Mouse (Mus musculus) kidney, adult 8-10 months (tissue): Measurements from ENCODE around the gene Lce1b.
A peak's percentile ranks its signal among the peaks of the same experiment; 100 is the strongest.

Experiments
- DNase-seq, 2 experiments: peaks; one replicate each; pipeline ENCODE4 v3.0.0; 2022

Lce1b gene

DNA sequence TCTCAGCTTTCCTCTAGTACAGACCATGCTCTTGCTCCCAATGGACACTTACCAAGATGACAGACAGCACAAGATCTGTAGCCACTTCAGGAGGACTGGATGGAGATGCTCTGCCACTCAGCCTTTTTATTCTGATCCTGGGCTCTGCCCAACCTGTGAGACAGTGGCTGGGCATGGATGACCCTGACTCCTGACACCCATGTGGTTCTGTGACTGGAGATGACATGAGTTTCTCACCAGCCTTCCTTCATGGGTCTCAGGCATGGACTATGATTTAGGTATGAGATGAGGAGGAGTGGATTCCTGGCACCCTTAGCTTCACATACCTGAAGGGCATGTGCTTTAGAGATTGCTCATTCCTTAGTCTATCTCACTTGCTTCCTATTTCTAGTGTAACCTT, at the start of gene Lce1b:
Gene Lce1b, minus strand, starts transcription at position 101 of the 400 bp plus-strand sequence.
- DNase-seq = no peak

DNA sequence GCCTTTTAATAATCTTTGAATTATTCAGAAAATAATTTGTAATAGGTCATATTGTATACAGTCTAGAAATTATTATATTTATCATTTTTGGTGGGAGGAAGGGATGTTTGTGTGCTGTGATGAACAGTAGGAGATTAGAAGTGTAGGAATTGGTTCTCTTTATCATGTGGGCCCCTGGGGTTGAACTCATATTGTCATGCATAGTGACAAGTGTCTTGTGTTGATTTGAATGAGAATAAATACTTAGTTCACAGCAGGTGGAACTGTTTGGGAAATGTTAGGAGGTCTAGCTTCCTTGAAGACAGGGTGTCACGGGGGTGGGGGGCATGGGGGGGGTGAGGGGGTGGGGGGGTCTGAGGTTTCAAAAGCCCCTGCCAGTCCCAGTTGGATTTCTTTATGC, 37.9 kb upstream of the Lce1b start:
- DNase-seq = no peak

DNA sequence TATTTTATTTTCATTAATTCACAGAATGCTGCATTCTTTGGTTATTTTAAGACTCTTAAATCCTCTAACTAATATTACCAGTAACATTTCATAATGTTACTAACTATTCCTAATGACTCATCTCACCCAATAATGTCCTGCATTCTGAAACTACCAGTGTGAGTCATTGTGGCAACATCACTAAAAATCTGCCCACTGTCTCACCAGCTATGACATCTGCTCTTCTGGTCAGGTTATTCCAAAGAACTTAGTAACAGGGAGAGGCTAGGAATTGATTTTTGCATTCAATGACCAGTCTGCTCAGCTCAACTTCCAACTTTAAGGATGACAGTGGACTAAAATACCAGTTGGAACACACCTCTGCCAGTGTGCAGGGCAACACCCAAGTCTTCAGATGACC, 35.0 kb upstream of the Lce1b start:
- DNase-seq = no peak

DNA sequence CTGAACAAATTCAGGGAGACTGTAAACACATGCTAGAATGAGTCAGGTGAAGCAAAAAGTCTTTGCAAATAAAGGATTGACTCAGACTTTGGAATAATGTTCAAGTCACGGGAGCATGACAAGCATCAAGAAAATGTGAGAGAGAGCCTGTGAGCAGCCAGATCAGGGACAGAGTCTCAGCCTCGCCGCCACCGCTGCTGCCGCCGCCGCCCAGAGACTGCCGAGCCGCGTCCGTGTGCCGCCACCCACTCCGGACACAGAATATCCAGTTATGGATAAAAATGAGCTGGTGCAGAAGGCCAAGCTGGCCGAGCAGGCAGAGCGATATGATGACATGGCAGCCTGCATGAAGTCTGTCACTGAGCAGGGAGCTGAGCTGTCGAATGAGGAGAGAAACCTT, 32.4 kb upstream of the Lce1b start:
- DNase-seq = peak in 1 of 2 experiments; percentile 1

DNA sequence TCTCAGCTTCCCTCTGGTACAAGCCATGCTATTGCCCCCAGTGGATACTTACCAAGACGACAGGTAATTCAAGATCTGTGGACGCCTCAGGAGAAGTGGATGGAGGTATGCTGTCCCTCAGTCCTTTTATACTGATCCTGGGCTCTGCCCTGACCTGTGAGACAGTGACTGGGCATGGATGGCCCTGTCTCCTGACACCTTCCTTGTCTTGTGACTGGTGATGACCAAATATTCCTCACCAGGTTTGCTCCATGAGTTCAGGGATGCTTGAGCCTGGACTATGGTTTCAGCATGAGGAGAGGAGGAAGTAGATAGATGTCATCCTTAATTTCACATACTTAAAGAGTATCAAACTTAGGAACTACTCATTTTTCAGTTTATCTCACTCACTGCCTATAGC, 30.4 kb upstream of the Lce1b start, which contains the start of gene Lce1d:
Gene Lce1d, minus strand, starts transcription at position 101 of the 400 bp plus-strand sequence.
- DNase-seq = no peak

DNA sequence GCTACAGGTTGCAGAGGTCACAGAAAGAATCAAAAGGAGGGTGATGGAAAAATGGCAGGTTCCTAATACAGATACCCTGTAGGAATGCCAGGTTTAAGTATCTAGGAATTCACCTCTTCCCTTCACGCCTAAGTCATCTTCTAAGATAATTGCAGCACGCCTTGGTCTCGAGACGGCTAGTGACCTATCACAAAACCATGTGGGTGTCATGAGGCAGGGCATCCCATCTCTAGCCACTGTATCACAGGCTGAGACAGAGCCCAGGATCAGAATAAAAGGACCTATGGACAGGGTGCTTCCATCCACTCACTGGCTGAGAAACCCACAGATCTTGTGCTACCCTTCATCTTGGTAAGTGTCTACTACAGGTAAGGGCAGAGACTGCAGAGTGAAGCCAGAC, 22.2 kb upstream of the Lce1b start, which contains the start of gene Lce1c:
Gene Lce1c, plus strand, starts transcription at position 301 of the 400 bp plus-strand sequence.
- DNase-seq = no peak

DNA sequence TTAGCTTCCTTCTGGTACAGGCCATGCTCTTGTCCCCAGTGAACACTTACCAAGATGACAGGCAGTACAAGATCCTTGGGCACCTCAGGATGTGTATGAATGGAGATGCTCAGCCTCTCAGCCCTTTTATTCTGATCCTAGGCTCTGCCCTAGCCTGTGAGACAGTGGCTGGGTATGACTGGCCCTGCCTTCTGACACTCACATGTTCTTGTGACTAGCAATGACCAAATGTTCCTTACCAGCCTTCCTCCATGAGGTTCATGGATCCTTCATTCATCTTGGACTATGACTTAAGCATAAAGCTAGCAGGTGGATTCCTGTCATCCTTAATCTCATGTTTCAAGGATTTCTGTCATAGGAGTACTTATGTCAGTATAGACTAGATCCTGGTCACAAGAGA, 13.5 kb upstream of the Lce1b start, which contains the start of gene Lce1a2:
Gene Lce1a2, minus strand, starts transcription at position 101 of the 400 bp plus-strand sequence.
- DNase-seq = no peak

DNA sequence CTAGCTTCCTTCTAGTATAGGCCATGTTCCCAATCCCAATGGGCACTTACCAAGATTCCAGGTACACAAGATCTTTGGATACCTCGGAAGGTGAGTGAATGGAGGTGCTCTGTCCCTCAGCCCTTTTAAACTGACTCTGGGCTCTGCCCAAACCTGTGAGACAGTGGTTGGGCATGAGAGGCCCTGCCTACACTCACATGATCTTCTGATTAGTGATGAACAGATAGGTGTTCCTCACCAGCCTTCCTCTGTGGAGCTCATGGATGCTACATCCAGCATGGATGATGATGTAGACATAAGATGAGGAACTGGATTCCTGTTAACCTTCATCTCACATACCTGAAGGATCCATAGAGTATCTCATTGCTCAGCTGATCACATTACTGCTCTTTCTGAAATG, 8.5 kb downstream of the Lce1b start, which contains the start of gene Lce1a1:
Gene Lce1a1, minus strand, starts transcription at position 101 of the 400 bp plus-strand sequence.
- no peak for DNase-seq

DNA sequence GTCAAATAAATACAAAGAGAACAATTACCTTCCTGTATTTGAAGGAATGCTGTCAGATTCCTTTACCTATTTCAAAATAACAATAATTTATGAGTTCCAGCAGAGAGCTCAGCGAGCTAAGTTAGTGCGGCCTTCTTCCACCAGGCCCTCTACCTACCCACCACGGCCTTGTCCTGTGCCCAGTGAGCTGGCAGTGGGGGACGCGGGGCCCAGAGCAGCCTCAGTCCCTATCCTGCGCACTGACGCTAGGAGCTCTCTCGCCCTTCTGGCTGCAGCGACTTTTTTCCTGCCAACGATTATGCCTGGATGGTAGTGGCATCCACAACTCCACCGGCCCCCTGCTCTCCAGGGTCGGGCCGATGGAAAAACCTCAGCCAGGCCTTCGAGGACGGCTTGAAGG, 16.9 kb downstream of the Lce1b start:
- no peak for DNase-seq

DNA sequence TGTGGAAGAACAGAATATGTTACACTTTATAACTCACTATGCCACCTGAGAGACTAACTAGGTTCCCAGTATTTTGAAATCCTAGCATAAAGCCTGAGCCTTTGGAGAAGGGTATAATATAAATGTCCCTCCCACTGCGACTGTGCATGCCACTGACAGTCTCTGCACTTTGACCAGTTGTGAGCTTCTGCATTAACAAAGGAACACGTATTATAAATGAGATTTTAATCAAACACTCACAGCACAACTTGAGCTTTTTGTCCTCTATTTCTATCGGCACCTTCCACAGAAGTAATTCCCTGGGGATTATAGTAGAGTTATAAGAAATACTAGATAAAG, 18.1 kb downstream of the Lce1b start:
- DNase-seq = peak in 1 of 2 experiments; percentile 7

DNA sequence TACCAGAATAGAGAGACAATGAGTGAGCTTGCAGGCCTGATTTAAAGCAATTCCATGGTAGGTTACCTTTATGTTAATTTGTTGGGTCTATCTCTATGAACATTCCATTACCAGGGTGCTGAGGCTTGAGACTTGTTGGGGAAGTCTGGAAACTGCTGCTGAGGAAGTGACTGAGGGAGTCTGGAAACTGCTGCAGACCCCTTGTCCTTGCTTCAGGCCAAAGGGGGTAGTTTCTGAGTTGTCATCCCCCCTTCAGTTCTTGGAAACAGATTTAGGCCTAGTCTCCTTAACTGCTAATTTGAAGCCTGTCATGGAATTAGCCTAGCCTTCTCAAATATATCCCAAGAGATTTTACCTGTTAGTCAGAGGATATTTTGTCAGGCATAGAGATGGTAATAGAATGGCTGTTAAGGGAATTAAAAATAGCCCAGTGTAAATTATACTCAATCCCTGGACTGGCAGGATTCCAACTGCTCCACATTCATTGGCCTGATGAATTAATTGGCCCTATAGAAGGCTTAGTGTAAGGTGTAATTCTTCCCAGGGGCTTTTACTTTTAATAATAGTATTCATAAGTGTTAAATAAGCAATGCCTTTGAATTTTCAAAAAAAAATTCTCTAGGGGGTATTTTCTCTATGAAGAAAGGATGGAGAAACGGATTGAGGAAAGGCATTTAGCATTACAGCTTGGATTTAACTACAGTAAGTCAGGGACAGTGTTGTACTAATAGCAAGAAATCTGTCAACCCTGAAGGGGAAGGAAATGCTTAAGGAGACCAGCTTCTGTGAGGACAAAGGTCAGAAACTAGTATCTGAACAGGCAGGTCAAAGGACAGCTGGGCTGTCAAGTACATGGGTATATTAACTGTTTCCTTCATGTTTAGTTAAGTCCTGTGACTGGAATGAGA, 18.7 kb downstream of the Lce1b start:
- peak; percentile 55 to 75 for DNase-seq

DNA sequence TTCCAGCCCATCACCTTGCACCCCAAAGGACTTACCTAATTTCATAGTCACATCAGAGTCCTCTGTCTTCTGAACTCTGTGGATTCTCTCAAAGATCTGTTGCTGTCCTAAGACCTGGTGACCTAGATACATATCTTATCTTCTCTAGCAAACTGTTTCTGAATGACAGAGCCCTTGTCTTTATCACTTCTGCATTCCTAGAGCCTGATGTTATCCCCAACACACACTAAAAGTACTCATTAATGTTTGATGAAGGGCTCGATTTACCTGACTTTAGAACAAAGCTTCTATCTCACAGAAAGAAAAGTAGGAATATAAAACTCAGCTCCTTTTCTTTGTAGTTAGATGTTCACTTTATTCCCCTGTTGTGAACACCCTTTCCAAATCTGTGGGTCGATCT, 35.2 kb downstream of the Lce1b start, which contains the start of gene Lce6a:
Gene Lce6a, minus strand, starts transcription at position 101 of the 400 bp plus-strand sequence.
- DNase-seq = no peak

DNA sequence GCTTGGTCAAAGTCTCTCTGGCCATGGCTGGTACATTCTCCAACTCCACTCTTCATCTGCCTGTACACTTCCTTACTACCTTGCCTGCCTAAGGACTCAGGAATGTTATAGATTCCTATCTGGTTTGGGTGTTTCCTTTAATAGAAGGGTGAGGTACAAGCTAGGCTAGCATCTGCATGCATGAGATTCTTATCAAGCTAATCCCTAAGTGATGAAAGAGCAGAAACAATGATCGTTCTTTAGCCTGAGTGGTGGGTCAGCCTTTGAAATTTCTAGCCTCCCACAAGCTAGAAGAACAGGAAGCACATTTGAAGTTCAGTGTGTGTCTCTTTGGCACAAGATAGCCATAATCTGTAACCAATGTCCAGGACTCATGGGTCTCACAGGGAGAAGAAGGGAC, 46.9 kb downstream of the Lce1b start:
- no peak for DNase-seq

DNA sequence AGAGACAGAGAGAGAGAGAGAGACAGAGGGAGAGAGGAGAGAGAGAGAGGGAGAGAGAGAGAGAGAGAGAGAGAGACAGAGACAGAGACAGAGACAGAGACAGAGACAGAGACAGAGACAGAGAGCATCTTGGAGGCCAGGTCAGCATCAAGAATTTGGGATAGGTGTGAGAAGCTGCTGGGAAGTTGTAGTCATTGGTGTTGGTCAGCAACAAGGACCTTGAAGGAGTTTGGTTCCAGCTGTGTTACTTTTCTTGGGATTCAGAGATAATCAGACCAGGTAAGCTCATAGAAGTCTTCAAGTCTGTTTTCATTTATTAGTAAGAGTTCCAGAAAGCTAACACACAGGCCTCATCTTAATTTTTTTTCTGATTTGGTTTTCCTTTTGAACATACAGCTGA, 49.3 kb downstream of the Lce1b start, which contains the start of gene 2210017I01Rik:
Gene 2210017I01Rik, minus strand, starts transcription at position 101 of the 400 bp plus-strand sequence.
- DNase-seq = no peak
